Comparison of ENCODE assay signal across 17 mouse cellular contexts in the genomic region with DNA sequence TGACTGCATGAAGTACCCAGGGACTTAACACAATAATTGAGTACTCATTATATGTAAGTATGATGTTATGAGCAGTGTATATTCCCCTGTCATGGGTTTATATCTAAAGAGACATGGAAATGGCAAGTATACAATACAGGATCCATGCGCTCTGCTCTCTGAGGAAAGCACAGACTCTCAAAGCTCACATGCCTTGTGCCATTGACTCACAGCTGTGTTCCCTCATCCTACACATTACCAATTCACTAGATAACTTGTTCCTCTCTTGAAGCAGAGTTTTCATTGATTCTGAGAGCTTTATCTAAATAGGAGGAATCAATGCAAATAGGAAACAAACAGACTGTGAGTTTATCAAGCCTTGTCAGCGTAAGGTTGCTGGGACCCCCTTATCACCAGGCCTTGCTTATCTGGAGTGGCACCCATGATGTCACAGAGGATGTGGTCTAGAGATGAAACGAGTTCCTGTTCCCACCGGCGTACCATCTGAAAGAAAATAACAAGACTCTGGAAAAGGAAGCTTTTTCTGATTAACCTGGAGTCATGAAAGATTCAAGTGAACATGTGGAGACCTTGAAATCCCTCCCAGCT.
DNase-seq lines count a peak whose midpoint lies in the region; ATAC-seq and TF ChIP-seq lines count a peak whose summit lies in the region.
"Had no signal": no experiment of that assay in that cellular context is flagged by ENCODE, and none has a peak within 500 bp of the region (broad histone marks: within the 10 kb centered on the region; RNA-seq: fewer than 3 reads in every experiment).

No protein-coding gene starts in this region.

- no peak overlapping the region for H3K4me3 ChIP-seq in lung, embryonic 14.5 days (ENCODE audit: low read depth, low read length)
- H3K4me3 ChIP-seq in lung, adult 2 months (replicated peaks; ENCODE audit: extremely low read depth, low read depth, low read length): no peak overlapping the region
- H3K4me3 ChIP-seq: embryonic facial prominence, embryonic 12.5 days; intestine, embryonic 15.5 days; limb, embryonic 10.5 days; midbrain, embryonic 10.5 days; myocyte had no signal

- H3K9ac ChIP-seq in lung, embryonic 14.5 days: no peak overlapping the region
- H3K9ac ChIP-seq: embryonic facial prominence, embryonic 12.5 days; intestine, embryonic 15.5 days had no signal

- H3K27ac ChIP-seq in lung, embryonic 14.5 days (ENCODE audit: low read depth): no peak overlapping the region
- H3K27ac ChIP-seq: embryonic facial prominence, embryonic 12.5 days; intestine, embryonic 15.5 days; limb, embryonic 10.5 days; midbrain, embryonic 10.5 days had no signal

- no peaks in the 10 kb centered on the region for H3K9me3 ChIP-seq in lung, embryonic 14.5 days (ENCODE audit: low read depth, low read length)
- H3K9me3 ChIP-seq: embryonic facial prominence, embryonic 12.5 days; intestine, embryonic 15.5 days; limb, embryonic 10.5 days; midbrain, embryonic 10.5 days had no signal

- no peak for TF ChIP-seq POLR2A in lung, adult 2 months (IDR thresholded peaks at IDR 0.05; ENCODE audit: borderline replicate concordance, extremely low read depth, low read depth, low read length)

- no peaks in the 10 kb centered on the region for H3K4me1 ChIP-seq in lung, embryonic 14.5 days (ENCODE audit: insufficient read depth)
- no peaks in the 10 kb centered on the region for H3K4me1 ChIP-seq in lung, adult 2 months (ENCODE audit: control insufficient read depth, insufficient read depth, low read length)
- H3K4me1 ChIP-seq: embryonic facial prominence, embryonic 12.5 days; intestine, embryonic 15.5 days; limb, embryonic 10.5 days; midbrain, embryonic 10.5 days had no signal

- H3K4me2 ChIP-seq in lung, embryonic 14.5 days: no peak overlapping the region
- H3K4me2 ChIP-seq: embryonic facial prominence, embryonic 12.5 days; intestine, embryonic 15.5 days had no signal

- peak; percentile 69; the same call in 1 of the 2 replicates for ATAC-seq in lung, embryonic 14.5 days (ENCODE audit: insufficient read depth)
- peak; percentile 90 for ATAC-seq in megakaryocyte-erythroid progenitor cell, adult 5-6 weeks (replicated peaks; ENCODE audit: low FRiP score, low TSS enrichment, poor library complexity, severe bottlenecking)
- ATAC-seq: intestine, embryonic 15.5 days had no signal

- H3K36me3 ChIP-seq in lung, embryonic 14.5 days (ENCODE audit: insufficient read depth): no peaks in the 10 kb centered on the region
- H3K36me3 ChIP-seq: embryonic facial prominence, embryonic 12.5 days; intestine, embryonic 15.5 days; limb, embryonic 10.5 days; midbrain, embryonic 10.5 days had no signal

- no peak for TF ChIP-seq CTCF in lung, embryonic 14.5 days (IDR thresholded peaks at IDR 0.05; ENCODE audit: low read depth)
- no peak for TF ChIP-seq CTCF in lung, adult 2 months (IDR thresholded peaks at IDR 0.05; ENCODE audit: insufficient read depth, low read length)

- 29% methylated on average over 5 of the region's 5 CpGs for WGBS in lung, embryonic 14.5 days
- 34% methylated on average over 5 of the region's 5 CpGs for WGBS in lung, adult 2 months

- peak; percentile 68 for DNase-seq in lung, embryonic 14.5 days
- DNase-seq in lung, adult 2 months: no peak
- DNase-seq in induced T-regulatory cell, adult 2 months (ENCODE audit: low read depth): peak; percentile 32
- no peak for DNase-seq in right cerebral cortex, postnatal 10 days (ENCODE audit: low spot score in 2 of 2)
- no peak for DNase-seq in natural killer cell, adult 2 months (ENCODE audit: low spot score in 2 of 2)
- no peak for DNase-seq in c-Kit-positive CD71-positive TER-119-positive erythroid progenitor cells, embryonic 14.5 days (ENCODE audit: low spot score)
- DNase-seq: adrenal gland, adult 8-10 months; cerebellum, postnatal 25 days; gastrocnemius, postnatal 36 days; heart, postnatal 4 days; kidney, postnatal 10 days had no signal

- no peaks in the 10 kb centered on the region for H3K27me3 ChIP-seq in lung, embryonic 14.5 days (ENCODE audit: insufficient read depth, low read length)
- H3K27me3 ChIP-seq: embryonic facial prominence, embryonic 12.5 days; intestine, embryonic 15.5 days had no signal

Comparison
In these comparisons a context has a peak if more than half of its experiments do, and no peak if none do; other contexts are left out.
1. DNase-seq: peak in lung, embryonic 14.5 days (single experiment) and induced T-regulatory cell, adult 2 months (single experiment); none in lung, adult 2 months (single experiment), right cerebral cortex, postnatal 10 days (0 of 2), natural killer cell, adult 2 months (0 of 2) and c-Kit-positive CD71-positive TER-119-positive erythroid progenitor cells, embryonic 14.5 days (single experiment).